Mouse (Mus musculus) midbrain, embryonic 11.5 days (tissue): ENCODE data around the gene Vhl. TPM values are rescaled to one million over a fixed set of nuclear protein-coding genes. Genes with fewer than 3 reads are reported as not detected.
"Not testable (repeated sequence)": the region's sequence is repeated elsewhere in the genome, so short reads cannot be mapped to it uniquely, and the experiment has no call there.

Experiments
- ATAC-seq: fragments of 200-750 bp; cut with Nextera tagmentation; 2 replicates; pipeline ENCODE4 v1.8.0; 2017; ENCODE audit warnings: moderate TSS enrichment, moderate library complexity; ENCODE audit not compliant: low FRiP score
- DNase-seq: peaks from one replicate; pipeline ENCODE4 v3.0.0; 2015; ENCODE audit warnings: low spot score; ENCODE audit errors: missing footprints
- H3K27ac ChIP-seq: fragments of 300-500 bp; sonication (generic); 2 replicates; pipeline ENCODE4 v1.5.1; 2014; ENCODE audit warnings: low read depth, low read length
- H3K27me3 ChIP-seq: fragments of 300-500 bp; sonication (generic); 2 replicates; pipeline ENCODE4 v1.6.1; 2014; ENCODE audit warnings: mild to moderate bottlenecking, low read length, moderate library complexity, mixed read lengths; ENCODE audit not compliant: control insufficient read depth, insufficient read depth
- H3K36me3 ChIP-seq: fragments of 300-500 bp; sonication (generic); 2 replicates; pipeline ENCODE4 v1.6.1; 2014; ENCODE audit warnings: mild to moderate bottlenecking, low read length, moderate library complexity, mixed read lengths; ENCODE audit not compliant: control insufficient read depth, insufficient read depth
- H3K4me1 ChIP-seq: fragments of 300-500 bp; sonication (generic); 2 replicates; pipeline ENCODE4 v1.6.1; 2014; ENCODE audit warnings: low read length; ENCODE audit not compliant: control insufficient read depth, insufficient read depth
- H3K4me2 ChIP-seq: fragments of 300-500 bp; sonication (generic); 2 replicates; pipeline ENCODE4 v1.6.1; 2014; ENCODE audit warnings: mild to moderate bottlenecking, moderate library complexity
- H3K4me3 ChIP-seq: fragments of 300-500 bp; sonication (generic); 2 replicates; pipeline ENCODE4 v1.5.1; 2014; ENCODE audit warnings: low read depth, low read length
- H3K9ac ChIP-seq: fragments of 300-500 bp; sonication (generic); 2 replicates; pipeline ENCODE4 v1.6.1; 2014; ENCODE audit warnings: low read length
- H3K9me3 ChIP-seq: fragments of 300-500 bp; sonication (generic); 2 replicates; pipeline ENCODE4 v1.6.1; 2016; ENCODE audit warnings: low read length; ENCODE audit not compliant: control insufficient read depth
- WGBS: fragments of 180-500 bp; shearing (Covaris S2); extraction: QIAGEN DNeasy Blood & Tissue Kit; methylation state at CpG from one replicate; pipeline ENCODE4 v1.1.7; 2014; 5-methylcytosine and 5-hydroxymethylcytosine counted together
- polyA plus RNA-seq: library from polyadenylated mRNA; unstranded; fragments of >200 nt; fragmentation: Nextera tagmentation; extraction: Ambion mirVana; gene quantifications from 2 replicates; pipeline ENCODE4 v1.2.1, GENCODE M21; 2014

Gene Vhl
- polyA plus RNA-seq, 1 experiment from 2014 or later: 60.9 TPM

DNA sequence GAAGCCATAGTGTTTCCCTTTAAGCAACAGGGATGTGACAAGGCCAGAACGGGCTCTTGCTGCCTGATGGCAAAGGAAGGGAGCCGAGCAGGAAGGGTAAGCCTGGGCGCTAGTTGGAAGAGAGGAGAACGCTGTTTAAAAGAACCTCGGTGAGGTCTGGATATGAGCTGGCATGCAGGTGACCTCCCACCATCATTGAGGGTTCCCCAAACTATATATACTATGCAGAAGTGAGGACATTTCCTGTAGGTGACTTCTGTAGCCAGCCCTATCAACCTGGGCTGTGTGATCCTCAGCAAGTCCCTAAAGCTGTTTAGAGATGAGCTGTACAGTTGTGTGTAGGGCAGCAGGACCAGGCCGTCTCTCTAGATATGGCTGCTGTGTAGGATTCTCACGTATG lies 40.5 kb downstream of the Vhl start:
- H3K4me2 ChIP-seq: no peak overlapping the region
- peaks cover 3% of the 10 kb centered on the region; the same call in 1 of the 2 replicates for H3K4me1 ChIP-seq
- H3K27me3 ChIP-seq: no peaks in the 10 kb centered on the region
- no peak overlapping the region for H3K27ac ChIP-seq
- H3K9me3 ChIP-seq: no peaks in the 10 kb centered on the region
- H3K36me3 ChIP-seq: no peaks in the 10 kb centered on the region
- no peak overlapping the region for H3K4me3 ChIP-seq
- no peak for DNase-seq
- 87% methylated on average over 7 of the region's 7 CpGs for WGBS
- no peak overlapping the region for H3K9ac ChIP-seq
- ATAC-seq: no peak

DNA sequence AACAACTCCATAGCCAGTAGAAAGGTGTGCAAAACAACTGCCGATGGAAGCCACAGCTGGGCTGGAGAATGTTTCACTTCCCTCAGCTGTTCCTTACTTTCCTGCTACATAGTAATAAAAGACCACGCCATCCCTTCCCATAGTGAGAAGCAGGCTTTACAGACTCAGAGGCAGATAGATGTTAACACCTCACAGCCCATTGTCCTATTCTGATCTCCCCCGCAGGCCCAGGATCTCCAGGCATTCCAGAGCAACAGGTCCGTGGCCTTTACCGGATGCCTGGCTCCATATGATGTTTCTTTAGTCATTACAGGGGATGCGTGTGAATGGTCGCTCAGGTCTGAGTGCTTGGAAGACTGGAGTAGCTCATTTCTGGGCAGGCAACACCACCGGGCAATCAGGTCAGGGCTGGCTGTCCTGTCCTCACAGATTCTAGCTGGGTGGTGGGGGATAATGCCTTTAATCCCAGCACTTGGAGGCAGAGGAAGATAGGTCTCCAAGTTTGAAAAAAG lies 43.9 kb downstream of the Vhl start:
- Histone ChIP-seq H3K4me2 (no peak overlapping the region), H3K4me1 (peaks cover 3% of the 10 kb centered on the region; the same call in 1 of the 2 replicates), H3K9me3 (no peaks in the 10 kb centered on the region), H3K4me3 (no peak overlapping the region), H3K27me3 (no peaks in the 10 kb centered on the region), H3K36me3 (no peaks in the 10 kb centered on the region), H3K9ac (no peak overlapping the region), H3K27ac (no peak overlapping the region)
- ATAC-seq (no peak), DNase-seq (no peak)
- 66% methylated on average over 8 of the region's 8 CpGs for WGBS

DNA sequence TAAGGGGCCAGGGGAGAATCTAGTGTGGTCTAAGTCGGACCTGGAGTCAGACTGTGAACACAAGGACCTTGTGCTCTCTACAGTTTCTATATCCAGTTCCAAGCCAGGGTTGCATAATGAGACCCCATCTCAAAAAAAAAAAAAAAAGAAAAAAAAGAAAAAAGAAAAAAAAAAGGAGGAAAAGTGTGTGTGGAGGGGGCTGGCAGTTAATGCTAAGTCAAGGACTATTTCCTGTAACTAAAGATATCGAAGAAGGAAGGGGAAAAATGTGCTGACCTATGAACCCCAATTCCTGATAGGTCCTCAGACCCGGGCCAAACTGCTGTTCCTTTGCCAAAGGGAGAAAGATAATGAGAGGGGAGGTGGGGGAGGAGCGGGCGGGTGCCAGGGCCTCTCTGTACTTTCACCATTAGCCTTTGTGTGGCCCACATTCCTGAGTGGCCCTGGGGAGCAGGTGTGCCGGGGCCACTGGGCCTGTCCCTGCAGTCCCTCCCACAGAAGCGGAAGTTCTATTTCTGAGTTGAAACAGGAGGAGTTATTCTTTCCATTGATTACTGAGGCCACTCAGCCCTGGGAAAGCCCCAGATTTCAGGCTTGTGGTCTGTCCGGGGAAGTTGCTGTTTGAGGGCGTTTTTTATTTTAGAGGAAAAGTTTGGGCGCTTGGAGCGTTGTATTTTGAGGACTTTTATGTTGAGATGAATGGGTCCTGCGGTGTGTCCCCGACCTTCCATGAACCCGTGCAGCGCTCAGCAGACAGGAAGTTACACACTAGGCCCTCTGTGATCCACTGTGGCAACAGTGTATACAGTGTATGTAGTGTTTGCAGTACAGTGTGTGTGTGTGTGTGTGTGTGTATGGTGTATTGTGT lies 44.8 kb downstream of the Vhl start:
- Histone ChIP-seq H3K4me2 (no peak overlapping the region), H3K9ac (no peak overlapping the region)

GRCm38 (mm10) chr6:113669821-113670220 lies 46.1 kb downstream of the Vhl start:
- Histone ChIP-seq H3K4me1 (peaks cover 3% of the 10 kb centered on the region; the same call in 1 of the 2 replicates), H3K9me3 (no peaks in the 10 kb centered on the region), H3K27ac (no peak overlapping the region), H3K36me3 (no peaks in the 10 kb centered on the region), H3K9ac (no peak overlapping the region), H3K4me3 (no peak overlapping the region), H3K27me3 (no peaks in the 10 kb centered on the region), H3K4me2 (no peak overlapping the region)
- no peak for DNase-seq
- 85% methylated on average over 7 of the region's 7 CpGs for WGBS
- no peak for ATAC-seq

More for the DNA sequence above, 44.8 kb downstream of the Vhl start:
- no peak for ATAC-seq
- Histone ChIP-seq H3K4me3 (no peak overlapping the region), H3K36me3 (no peaks in the 10 kb centered on the region), H3K27me3 (no peaks in the 10 kb centered on the region), H3K4me1 (peaks cover 3% of the 10 kb centered on the region; the same call in 1 of the 2 replicates), H3K9me3 (no peaks in the 10 kb centered on the region), H3K27ac (no peak overlapping the region)
- no peak for DNase-seq
- WGBS: 58% methylated on average over 15 of the region's 15 CpGs

DNA sequence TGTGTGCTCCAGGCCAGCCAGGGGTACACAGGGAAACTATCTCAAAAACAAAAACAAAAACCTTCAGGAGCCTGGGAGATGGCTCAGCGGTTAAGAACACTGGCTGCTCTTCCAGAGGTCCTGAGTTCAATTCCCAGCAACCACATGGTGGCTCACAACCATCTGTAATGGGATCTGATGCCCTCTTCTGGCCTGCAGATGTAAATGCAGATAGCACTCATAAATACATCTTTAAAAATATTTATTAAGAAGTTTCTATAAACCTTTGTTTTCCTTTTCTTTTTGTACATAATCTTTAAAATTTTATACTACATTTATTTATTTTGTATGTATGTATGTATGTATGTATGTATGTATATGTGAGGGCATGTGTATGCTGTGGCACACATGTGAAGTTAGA lies 48.3 kb downstream of the Vhl start:
- not testable (repeated sequence) for H3K4me3 ChIP-seq, H3K4me1 ChIP-seq, ATAC-seq, DNase-seq, H3K4me2 ChIP-seq, H3K9ac ChIP-seq, H3K36me3 ChIP-seq, H3K27ac ChIP-seq, H3K27me3 ChIP-seq, H3K9me3 ChIP-seq
- 71% methylated on average over 1 of the region's 1 CpGs for WGBS

DNA sequence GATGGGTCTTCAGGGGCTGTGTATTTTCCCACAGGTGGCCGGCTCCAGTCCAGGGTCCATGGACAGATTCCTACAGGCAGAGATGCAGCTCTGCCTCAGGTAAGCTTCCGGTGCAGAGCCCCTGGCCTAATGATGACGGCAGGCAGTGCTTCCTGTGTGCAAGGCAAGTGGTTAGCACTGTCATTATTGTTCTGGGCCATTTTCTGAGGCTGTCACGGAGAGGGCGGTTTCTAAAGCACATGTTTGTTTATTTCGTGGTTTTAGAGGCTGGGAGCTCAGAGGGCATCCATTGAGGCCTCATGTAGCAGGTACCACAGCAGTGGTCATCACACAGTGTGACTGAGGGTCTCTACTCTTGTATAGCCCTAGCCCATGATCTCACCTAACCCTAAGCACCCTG lies 49.2 kb downstream of the Vhl start:
- peaks cover 3% of the 10 kb centered on the region; the same call in 1 of the 2 replicates for H3K4me1 ChIP-seq
- no peaks in the 10 kb centered on the region for H3K27me3 ChIP-seq
- DNase-seq: no peak
- no peak overlapping the region for H3K27ac ChIP-seq
- H3K4me2 ChIP-seq: no peak overlapping the region
- no peak for ATAC-seq
- H3K9ac ChIP-seq: no peak overlapping the region
- no peaks in the 10 kb centered on the region for H3K9me3 ChIP-seq
- WGBS: 80% methylated on average over 6 of the region's 6 CpGs
- H3K36me3 ChIP-seq: no peaks in the 10 kb centered on the region
- H3K4me3 ChIP-seq: no peak overlapping the region

DNA sequence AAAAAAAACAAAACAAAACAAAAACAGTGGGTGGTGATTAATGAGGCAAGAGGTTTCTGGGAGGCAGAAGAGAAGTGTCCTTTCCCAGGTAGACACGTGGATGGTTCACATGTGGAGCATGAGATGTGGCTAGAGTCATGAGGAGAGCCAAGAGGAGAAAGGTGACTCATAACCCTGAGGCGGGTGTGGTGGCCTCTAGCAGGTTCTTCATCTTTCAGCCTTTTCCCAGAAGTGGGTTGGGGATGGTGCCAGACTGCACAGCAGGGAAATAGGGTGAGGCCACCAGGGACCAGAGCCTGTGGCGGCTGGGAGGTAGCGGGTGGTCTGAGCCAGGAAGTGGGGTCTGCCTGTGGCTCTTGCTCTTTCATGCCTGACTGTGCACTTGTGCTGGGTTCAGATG lies 51.5 kb downstream of the Vhl start:
- no peak overlapping the region for H3K4me2 ChIP-seq
- no peak overlapping the region for H3K27ac ChIP-seq
- H3K36me3 ChIP-seq: no peaks in the 10 kb centered on the region
- no peak overlapping the region for H3K9ac ChIP-seq
- DNase-seq: no peak
- WGBS: 79% methylated on average over 4 of the region's 4 CpGs
- no peaks in the 10 kb centered on the region for H3K4me1 ChIP-seq
- H3K9me3 ChIP-seq: no peaks in the 10 kb centered on the region
- H3K27me3 ChIP-seq: no peaks in the 10 kb centered on the region
- H3K4me3 ChIP-seq: no peak overlapping the region
- ATAC-seq: no peak

DNA sequence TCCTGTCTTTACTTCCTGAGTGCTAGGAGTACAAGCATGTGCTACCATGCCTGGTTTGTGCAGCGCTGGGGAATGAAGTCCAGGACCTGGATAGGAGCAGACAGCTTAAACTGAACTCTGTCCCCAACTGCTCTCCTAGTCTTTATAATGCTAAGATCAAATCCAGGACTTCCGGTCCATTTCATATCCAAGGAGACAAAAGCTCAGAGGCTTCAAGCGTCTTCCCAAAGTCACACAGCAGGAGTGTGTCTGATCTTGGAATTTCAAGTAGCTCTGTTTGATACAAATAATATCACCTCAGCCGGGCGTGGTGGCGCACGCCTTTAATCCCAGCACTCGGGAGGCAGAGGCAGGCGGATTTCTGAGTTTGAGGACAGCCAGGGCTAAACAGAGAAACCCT lies 52.2 kb downstream of the Vhl start:
- DNase-seq (no peak), ATAC-seq (no peak)
- Histone ChIP-seq H3K27ac (no peak overlapping the region), H3K4me2 (no peak overlapping the region), H3K4me3 (no peak overlapping the region), H3K9ac (no peak overlapping the region), H3K9me3 (no peaks in the 10 kb centered on the region), H3K27me3 (no peaks in the 10 kb centered on the region), H3K4me1 (no peaks in the 10 kb centered on the region), H3K36me3 (no peaks in the 10 kb centered on the region)
- WGBS: 87% methylated on average over 9 of the region's 9 CpGs

DNA sequence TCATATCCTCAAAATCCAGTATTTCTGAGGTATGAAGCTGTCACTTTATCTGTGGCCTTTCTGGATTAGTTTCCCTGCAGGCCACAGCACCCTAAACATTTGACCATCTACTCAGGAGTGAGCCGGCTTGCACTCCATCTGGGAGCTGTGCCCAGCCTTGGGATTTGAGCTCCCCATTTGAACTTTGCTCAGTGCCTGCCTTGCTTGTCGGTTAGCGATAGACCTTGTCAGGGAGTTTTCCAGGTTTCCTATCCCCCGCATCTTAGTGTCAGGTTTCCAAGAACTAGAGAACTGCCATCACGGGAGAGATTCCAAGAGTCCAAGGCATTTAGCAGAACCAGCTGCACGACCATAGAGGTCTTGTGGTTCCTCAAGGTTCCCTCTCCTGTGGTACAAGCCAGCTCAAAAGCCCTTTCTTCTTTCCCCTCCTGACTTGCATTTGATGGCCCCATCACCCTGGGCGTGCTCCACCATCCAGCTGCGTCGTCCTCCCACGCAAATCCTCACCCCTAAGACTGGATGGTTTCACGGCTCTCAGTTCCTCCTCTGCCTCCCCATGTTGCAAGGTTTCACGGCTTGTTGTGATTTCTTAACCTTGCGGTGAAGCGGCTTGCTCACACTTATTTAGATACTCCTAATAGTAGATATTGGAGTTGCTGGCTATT lies 53.4 kb downstream of the Vhl start:
- Histone ChIP-seq H3K4me2 (no peak overlapping the region), H3K4me3 (no peak overlapping the region), H3K27ac (no peak overlapping the region), H3K27me3 (no peaks in the 10 kb centered on the region), H3K9ac (no peak overlapping the region), H3K36me3 (no peaks in the 10 kb centered on the region), H3K4me1 (no peaks in the 10 kb centered on the region), H3K9me3 (no peaks in the 10 kb centered on the region)
- no peak for DNase-seq
- WGBS: 86% methylated on average over 14 of the region's 14 CpGs
- ATAC-seq: no peak
